Mouse (Mus musculus) activated CD4-positive, CD25-positive, alpha-beta regulatory T cell (primary cell): ENCODE results near the gene AF366264. TPM values are rescaled to one million over a fixed set of nuclear protein-coding genes. Genes with fewer than 3 reads are reported as not detected.

ENCODE experiments used
- polyA plus RNA-seq, 2 experiments: library from polyadenylated mRNA; unstranded; fragments of 100-300 nt; shearing (Covaris generic); gene quantifications; one replicate each; pipeline ENCODE4 v1.2.1; 2017

The AF366264 gene
- polyA plus RNA-seq = under 1 TPM in 1 of 2 experiments, not detected in 1; 0.07 TPM

DNA sequence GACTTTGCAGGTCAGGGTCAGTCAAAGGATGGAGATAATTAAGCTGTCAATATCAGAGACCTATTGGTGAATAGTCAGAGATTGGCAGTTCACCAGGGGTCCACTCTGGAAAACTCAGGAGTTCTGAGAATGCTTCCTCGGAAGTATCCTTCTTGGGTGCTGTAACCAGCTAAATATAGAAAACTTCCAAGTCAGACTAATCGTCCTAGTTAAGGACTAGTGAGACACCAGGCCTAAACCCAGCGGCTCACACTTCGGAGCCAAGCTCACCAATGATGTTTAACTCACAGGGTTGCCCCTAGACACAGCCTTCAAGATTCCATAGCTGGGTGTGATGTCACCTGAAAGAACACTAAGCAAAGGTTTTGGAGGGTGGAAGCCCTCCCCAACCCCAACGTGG is at the start of gene AF366264:
Gene AF366264, minus strand, starts transcription at position 101 of the 400 bp plus-strand sequence.

DNA sequence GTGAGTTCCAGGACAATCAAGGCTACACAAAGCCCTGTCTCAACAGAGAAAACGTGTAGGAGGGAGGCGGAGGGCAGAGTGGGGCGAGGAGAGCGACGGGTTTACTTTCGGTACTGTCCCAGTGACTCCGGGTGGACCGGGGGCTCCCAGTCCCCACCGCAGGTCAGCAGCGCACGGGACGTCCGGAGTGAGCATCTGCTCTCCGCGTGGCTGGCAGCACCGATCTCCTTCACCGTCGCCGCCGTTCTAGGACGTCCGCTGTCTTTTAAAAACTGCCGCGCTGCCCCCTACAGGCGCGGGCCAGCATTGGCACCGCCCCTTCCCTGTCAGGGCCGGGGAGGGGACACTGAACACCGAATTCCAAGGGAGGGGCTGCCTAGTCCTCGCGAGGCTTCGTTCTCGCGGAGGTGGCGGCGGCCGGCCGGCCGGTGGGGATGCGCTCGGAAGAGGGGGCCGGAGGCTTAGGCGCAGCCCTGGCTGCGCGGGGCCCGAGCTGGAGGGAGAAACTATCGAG is 52.9 kb downstream of the AF366264 start, which contains the start of gene Upf3a:
Gene Upf3a, plus strand, starts transcription at position 366 of the 514 bp plus-strand sequence.

Other genes starting within 250 kb of the AF366264 start
- gene Rasa3, start 160.8 kb downstream of the AF366264 start, polyA plus RNA-seq = 100 to 1,000 TPM; 173 to 206 TPM
- gene Cfap97d2, start 132.5 kb downstream of the AF366264 start, polyA plus RNA-seq = under 1 TPM in 1 of 2 experiments, not detected in 1; 0.25 TPM
- 10 to 100 TPM; 47.6 to 73.3 TPM for gene Cdc16, start 80.7 kb downstream of the AF366264 start, polyA plus RNA-seq
- 10 to 100 TPM; 43.7 to 47.9 TPM for gene Upf3a, start 52.8 kb downstream of the AF366264 start, polyA plus RNA-seq
- 10 to 100 TPM; 27.2 to 30.6 TPM for gene Champ1, start 31.3 kb upstream of the AF366264 start, polyA plus RNA-seq
- gene Coprs, start 51.9 kb upstream of the AF366264 start, polyA plus RNA-seq = 1 to 10 TPM in 1 of 2 experiments, under 1 TPM in 1; 0.37 to 1.6 TPM